Mouse (Mus musculus) heart, postnatal 10 days (tissue): ENCODE measurements at regions not wholly inside any gene's neighbourhood (a gene's known extent, or its start where the extent isn't known, plus 50 kb on each side); places are given as distances from the start of the nearest gene placed in this dataset.
"Not testable (repeated sequence)": the region's sequence is repeated elsewhere in the genome, so short reads cannot be mapped to it uniquely, and the experiment has no call there.

Experiments
- DNase-seq, 2 experiments: peaks; one replicate each; pipeline ENCODE4 v3.0.0; 2021
- intact Hi-C: fragments of 180-260 bp; cut with DNase I; formaldehyde crosslinking; loops from one replicate; pipeline ENCODE4 v1.15.1; 2025

- intact Hi-C loops = no loop called here
- no peak for DNase-seq
These were observed 291.6 kb downstream of the Abcc12 start for GRCm38 (mm10) chr8:86288713-86289384.

DNA sequence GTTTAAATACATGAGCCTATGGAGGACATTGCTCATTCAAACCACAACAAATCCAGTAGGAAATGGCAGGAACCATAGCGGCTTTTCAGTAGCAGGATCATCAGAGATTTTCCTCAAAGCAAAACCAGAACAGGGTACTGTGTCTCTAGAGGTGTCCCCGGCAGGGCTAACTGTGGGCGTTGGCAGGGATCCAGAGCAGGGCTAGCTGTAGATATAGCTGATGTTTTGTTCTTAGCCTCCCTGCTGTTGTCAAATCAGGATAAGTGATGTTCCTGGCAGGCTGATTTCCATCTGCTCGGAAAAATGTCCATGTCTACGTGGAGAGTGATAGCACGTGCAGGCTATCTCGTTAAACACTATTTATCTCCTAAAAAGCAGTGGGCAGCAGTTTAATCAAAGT lies 297.6 kb downstream of the Abcc12 start:
- DNase-seq = no peak

DNA sequence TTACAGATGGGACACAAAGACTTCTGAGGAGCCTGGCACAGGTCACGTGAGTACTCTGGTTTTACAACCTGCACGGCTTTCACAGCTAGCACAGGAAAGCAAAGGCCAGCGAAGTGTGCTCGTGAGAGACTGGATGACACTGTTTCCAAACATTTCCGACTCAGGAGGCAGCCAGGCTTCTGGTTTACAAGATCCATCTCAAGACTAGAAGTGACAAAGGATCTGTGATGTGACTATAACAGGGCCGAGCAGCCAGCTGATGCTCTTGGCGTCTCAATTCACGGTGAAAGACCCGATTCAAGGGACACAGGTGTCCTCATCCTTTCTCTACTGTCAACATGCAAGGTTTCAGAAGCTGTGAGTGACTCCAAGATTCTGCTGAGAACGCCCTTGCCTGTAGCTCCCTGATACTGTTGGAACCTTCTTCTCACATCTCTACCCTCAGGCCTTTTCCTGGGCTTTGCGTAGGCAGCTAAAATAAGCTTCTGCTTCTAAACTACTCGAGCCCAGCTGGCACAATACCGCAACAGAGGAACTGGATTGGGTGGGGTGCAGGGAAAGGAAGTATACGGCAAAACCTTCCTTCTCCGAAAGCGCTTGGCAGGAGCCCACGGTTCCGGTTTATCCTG lies 300.3 kb downstream of the Abcc12 start:
- no peak for DNase-seq
- intact Hi-C loops = no loop called here

More for the DNA sequence above, 297.6 kb downstream of the Abcc12 start:
- intact Hi-C loops = no loop called here

DNA sequence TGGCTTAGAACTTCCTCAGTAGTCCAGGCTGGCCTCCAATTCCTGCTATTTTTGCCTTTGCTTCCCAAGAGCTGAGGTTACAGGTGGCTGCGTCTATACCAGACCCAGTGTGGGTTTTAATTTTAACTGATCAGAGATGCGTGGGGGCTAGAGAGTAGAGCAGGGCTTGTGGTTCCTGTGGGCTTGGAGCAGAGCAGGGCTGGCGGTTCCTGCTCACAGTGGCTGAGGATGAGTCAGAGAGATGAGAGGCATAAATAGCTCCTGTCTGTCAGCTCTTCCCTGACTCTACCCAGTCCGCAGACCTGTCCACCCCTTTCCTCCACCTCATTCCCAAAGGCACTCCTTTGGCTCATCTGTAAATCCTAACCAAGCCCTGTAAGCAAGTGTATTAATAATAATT lies 304.8 kb downstream of the Abcc12 start:
- intact Hi-C loops = no loop called here
- DNase-seq = no peak

GRCm38 (mm10) chr8:86273811-86274210 lies 306.7 kb downstream of the Abcc12 start:
- intact Hi-C loops = no loop called here

GRCm38 (mm10) chr8:86272626-86273025 lies 307.9 kb downstream of the Abcc12 start:
- DNase-seq = no peak
- intact Hi-C loops = no loop called here

More at GRCm38 (mm10) chr8:86273811-86274210, 306.7 kb downstream of the Abcc12 start:
- no peak for DNase-seq

- DNase-seq = no peak
- intact Hi-C loops = no loop called here
These were observed 309.0 kb downstream of the Abcc12 start for GRCm38 (mm10) chr8:86271477-86271876.

- no peak for DNase-seq
- intact Hi-C loops = no loop called here
These were observed 322.5 kb downstream of the Abcc12 start for GRCm38 (mm10) chr8:86258011-86258410.

GRCm38 (mm10) chr8:86255431-86255830 lies 325.1 kb downstream of the Abcc12 start:
- DNase-seq = no peak
- intact Hi-C loops = no loop called here

GRCm38 (mm10) chr8:86254680-86255079 lies 325.8 kb downstream of the Abcc12 start:
- no peak for DNase-seq
- intact Hi-C loops = no loop called here

GRCm38 (mm10) chr8:86252696-86253355 lies 327.7 kb downstream of the Abcc12 start:
- no peak for DNase-seq
- intact Hi-C loops = no loop called here

DNA sequence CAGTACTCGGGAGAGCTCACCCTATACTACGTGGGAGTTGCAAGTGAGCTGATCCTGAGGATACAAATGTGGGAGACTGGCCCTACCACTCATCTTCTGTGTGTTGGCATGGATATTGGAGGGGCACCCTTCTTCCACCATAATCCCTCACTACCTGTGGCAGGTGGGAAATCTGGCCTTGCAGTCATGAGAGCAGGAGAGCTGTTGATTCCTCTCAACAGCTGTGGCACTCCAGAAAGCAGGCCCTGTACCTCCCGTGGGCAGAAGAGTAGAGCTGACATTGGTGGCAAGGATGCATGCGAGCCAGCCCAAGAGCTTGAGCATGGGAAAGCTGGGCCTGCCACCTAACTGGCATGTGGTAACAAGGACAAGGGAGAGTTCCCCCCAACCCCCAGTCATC lies 345.8 kb downstream of the Abcc12 start:
- no peak for DNase-seq
- intact Hi-C loops = no loop called here

DNA sequence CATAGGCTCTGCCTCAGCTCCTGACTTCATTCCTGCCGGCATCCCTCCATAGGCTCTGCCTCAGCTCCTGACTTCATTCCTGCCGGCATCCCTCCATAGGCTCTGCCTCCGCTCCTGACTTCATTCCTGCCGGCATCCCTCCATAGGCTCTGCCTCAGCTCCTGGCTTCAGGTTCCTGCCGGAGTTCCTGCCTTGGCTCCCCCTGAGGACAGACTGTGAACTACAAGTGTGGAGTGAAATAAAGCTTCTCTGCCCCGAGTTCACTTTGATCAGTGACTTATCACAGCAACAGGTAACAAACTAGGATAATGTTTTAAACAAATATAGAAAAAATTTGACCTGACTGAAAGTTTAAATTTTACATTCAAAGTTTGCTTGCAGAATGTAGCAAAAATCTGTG lies 348.5 kb downstream of the Abcc12 start:
- intact Hi-C loops = not testable (repeated sequence)
- peak; percentile 4 to 9 for DNase-seq

DNA sequence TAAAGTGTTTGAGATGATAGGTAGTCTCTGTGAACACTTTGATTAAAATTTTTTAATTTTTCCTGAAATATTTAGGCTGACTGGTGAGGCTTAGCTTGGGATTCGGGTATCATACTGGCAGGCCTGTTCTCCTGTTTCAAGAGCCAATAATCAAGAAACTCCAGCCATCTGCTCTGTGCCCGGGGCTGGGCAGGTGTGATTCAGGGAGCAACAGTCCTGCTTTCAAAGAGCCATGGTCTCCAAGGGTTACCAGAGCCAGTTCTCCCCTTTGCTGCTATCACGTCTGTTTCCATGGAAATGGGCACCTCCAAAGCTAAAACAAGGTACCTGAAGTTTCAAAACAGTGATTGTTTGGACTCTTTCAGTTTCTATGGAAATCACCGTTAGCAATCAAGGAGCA lies 355.6 kb downstream of the Abcc12 start:
- no peak for DNase-seq

GRCm38 (mm10) chr8:86222715-86223114 lies 357.8 kb downstream of the Abcc12 start:
- intact Hi-C loops = no loop called here

More for the DNA sequence above, 355.6 kb downstream of the Abcc12 start:
- intact Hi-C loops = no loop called here

GRCm38 (mm10) chr8:86222228-86222627 lies 358.3 kb downstream of the Abcc12 start:
- no peak for DNase-seq
- intact Hi-C loops = no loop called here

More at GRCm38 (mm10) chr8:86222715-86223114, 357.8 kb downstream of the Abcc12 start:
- no peak for DNase-seq

GRCm38 (mm10) chr8:86214399-86214798 lies 366.1 kb downstream of the Abcc12 start:
- DNase-seq = no peak

GRCm38 (mm10) chr8:86212461-86212860 lies 368.0 kb downstream of the Abcc12 start:
- intact Hi-C loops = no loop called here
- DNase-seq = no peak

More at GRCm38 (mm10) chr8:86214399-86214798, 366.1 kb downstream of the Abcc12 start:
- intact Hi-C loops = no loop called here

- DNase-seq = peak in 1 of 2 experiments; percentile 6
- intact Hi-C loops = no loop called here
These were observed 368.1 kb downstream of the Phkb start for GRCm38 (mm10) chr8:86208812-86209262.

DNA sequence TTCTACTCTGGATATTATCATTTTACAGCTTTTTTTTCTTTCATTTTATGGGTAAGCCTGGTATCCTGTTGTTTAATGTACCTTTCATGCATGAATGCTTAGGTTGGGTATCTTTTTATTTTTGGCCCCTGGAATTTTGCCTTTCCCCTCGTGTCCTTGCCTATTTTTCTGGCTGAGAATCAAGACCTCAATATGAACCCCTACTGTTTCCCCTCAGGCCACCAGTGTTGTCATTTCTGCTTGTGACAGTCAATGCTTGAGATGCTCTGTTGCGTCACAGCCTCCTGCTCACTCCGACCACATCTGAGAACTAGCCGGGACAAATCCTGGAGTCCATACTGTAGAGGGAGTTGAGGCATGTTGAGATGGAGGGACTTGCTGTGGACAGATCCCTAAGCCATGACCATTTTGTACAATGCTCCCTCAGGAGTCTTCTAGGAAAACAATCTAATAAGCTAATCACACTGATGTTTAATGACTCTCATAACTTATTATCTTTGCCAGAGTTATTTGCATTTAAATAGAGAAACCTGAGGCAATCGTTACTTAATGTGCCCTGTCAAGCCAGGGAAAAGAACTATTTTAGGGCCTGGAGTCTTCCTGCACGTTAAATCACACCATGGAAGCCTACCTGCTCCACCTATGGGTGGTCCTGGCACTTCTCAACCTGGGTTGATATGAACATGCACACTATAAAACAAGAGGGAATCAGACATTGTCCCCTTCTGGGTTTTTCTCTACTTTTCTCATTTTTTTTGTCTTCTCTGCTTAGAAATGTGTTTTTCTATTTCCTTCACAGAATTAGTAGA lies 363.9 kb downstream of the Phkb start:
- intact Hi-C loops = no loop called here
- DNase-seq = no peak

GRCm38 (mm10) chr8:86203107-86203506 lies 362.3 kb downstream of the Phkb start:
- no peak for DNase-seq
- intact Hi-C loops = no loop called here
